Mouse (Mus musculus) liver, embryonic 15.5 days (tissue): Measurements from ENCODE around the gene Baz2b. TPM values are rescaled to one million over a fixed set of nuclear protein-coding genes. Genes with fewer than 3 reads are reported as not detected.

ENCODE experiments used
- ATAC-seq: fragments of 200-750 bp; cut with Nextera tagmentation; 2 replicates; pipeline ENCODE4 v1.8.0; 2017; ENCODE audit warnings: moderate number of reproducible peaks, mild to moderate bottlenecking, moderate library complexity; ENCODE audit not compliant: insufficient read depth
- H3K27ac ChIP-seq: fragments of 300-500 bp; sonication (generic); replicated peaks from 2 replicates; pipeline ENCODE4 v1.5.1; 2015; ENCODE audit warnings: mild to moderate bottlenecking, inconsistent platforms
- H3K27me3 ChIP-seq: fragments of 300-500 bp; sonication (generic); 2 replicates; pipeline ENCODE4 v1.6.1; 2015; ENCODE audit warnings: mild to moderate bottlenecking, inconsistent platforms
- H3K36me3 ChIP-seq: fragments of 300-500 bp; sonication (generic); replicated peaks from 2 replicates; pipeline ENCODE4 v1.6.1; 2015; ENCODE audit warnings: moderate library complexity, mild to moderate bottlenecking, inconsistent platforms
- H3K4me1 ChIP-seq: fragments of 300-500 bp; sonication (generic); replicated peaks from 2 replicates; pipeline ENCODE4 v1.6.1; 2015; ENCODE audit warnings: inconsistent platforms
- H3K4me2 ChIP-seq: fragments of 300-500 bp; sonication (generic); 2 replicates; pipeline ENCODE4 v1.6.1; 2015; ENCODE audit warnings: moderate library complexity, mild to moderate bottlenecking, inconsistent platforms
- H3K4me3 ChIP-seq: fragments of 300-500 bp; sonication (generic); replicated peaks from 2 replicates; pipeline ENCODE4 v1.5.1; 2015; ENCODE audit warnings: mild to moderate bottlenecking, inconsistent platforms
- H3K9ac ChIP-seq: fragments of 300-500 bp; sonication (generic); 2 replicates; pipeline ENCODE4 v1.6.1; 2015; ENCODE audit warnings: moderate library complexity, mild to moderate bottlenecking, inconsistent platforms
- H3K9me3 ChIP-seq: fragments of 300-500 bp; sonication (generic); replicated peaks from 2 replicates; pipeline ENCODE4 v1.6.1; 2016; ENCODE audit warnings: inconsistent platforms
- WGBS: fragments of 180-500 bp; shearing (Covaris S2); methylation state at CpG from one replicate; pipeline ENCODE4 v1.1.7; 2015; ENCODE audit warnings: mixed read lengths; ENCODE audit not compliant: insufficient replicate concordance; 5-methylcytosine and 5-hydroxymethylcytosine counted together
- polyA plus RNA-seq: library from polyadenylated mRNA; unstranded; fragments of >200 nt; fragmentation: Nextera tagmentation; extraction: Ambion mirVana; gene quantifications from 2 replicates; pipeline ENCODE4 v1.2.1, GENCODE M21; 2015

Baz2b gene
- polyA plus RNA-seq, 1 experiment from 2014 or later, result 14.8 TPM

GRCm38 (mm10) chr2:59970511-59970910, 239.1 kb downstream of the Baz2b start:
- Histone ChIP-seq H3K27ac (no peak overlapping the region), H3K4me1 (peaks cover 14% of the 10 kb centered on the region), H3K27me3 (no peaks in the 10 kb centered on the region), H3K9ac (no peak overlapping the region), H3K4me3 (no peak overlapping the region), H3K4me2 (no peak overlapping the region), H3K36me3 (peaks cover 29% of the 10 kb centered on the region), H3K9me3 (no peaks in the 10 kb centered on the region)
- ATAC-seq, result no peak
- WGBS, result 76% methylated on average over 9 of the region's 9 CpGs

- Histone ChIP-seq H3K27ac (no peak overlapping the region), H3K4me2 (no peak overlapping the region), H3K9me3 (no peaks in the 10 kb centered on the region), H3K4me3 (no peak overlapping the region), H3K36me3 (peaks cover 21% of the 10 kb centered on the region), H3K9ac (no peak overlapping the region), H3K4me1 (peaks cover 10% of the 10 kb centered on the region), H3K27me3 (no peaks in the 10 kb centered on the region)
- WGBS, result 58% methylated on average over 10 of the region's 10 CpGs
- ATAC-seq, result no peak
Observed at GRCm38 (mm10) chr2:59969099-59969498, 240.5 kb downstream of the Baz2b start.

- H3K36me3 ChIP-seq, result peaks cover 21% of the 10 kb centered on the region
- H3K4me1 ChIP-seq, result peaks cover 6% of the 10 kb centered on the region
- no peak overlapping the region for H3K27ac ChIP-seq
- no peaks in the 10 kb centered on the region for H3K27me3 ChIP-seq
- H3K9ac ChIP-seq, result no peak overlapping the region
- no peak overlapping the region for H3K4me3 ChIP-seq
- 77% methylated on average over 7 of the region's 7 CpGs for WGBS
- H3K9me3 ChIP-seq, result no peaks in the 10 kb centered on the region
- no peak overlapping the region for H3K4me2 ChIP-seq
- no peak for ATAC-seq
Observed at GRCm38 (mm10) chr2:59968593-59968992, 241.0 kb downstream of the Baz2b start.

DNA sequence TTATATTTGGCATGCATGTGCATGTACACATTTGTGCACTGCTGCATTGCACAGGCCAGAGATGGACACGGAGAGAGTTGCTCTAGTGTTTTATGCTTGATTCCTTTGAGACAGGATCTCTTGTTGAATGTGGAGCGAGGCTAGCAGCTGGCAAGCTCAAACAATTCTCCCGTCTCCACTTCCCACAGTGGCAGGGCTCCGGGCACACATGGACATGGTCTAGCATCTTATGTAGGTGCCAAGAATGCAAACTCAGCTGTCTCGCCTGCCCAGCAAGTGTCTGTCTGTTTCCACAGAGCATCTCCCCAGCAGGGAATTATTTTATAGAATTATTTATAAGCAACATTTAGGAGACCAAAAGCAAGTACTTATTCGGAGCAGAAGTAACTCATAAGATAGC, 243.2 kb downstream of the Baz2b start:
- Histone ChIP-seq H3K36me3 (peaks cover 31% of the 10 kb centered on the region), H3K4me1 (no peaks in the 10 kb centered on the region), H3K9ac (no peak overlapping the region), H3K27ac (no peak overlapping the region), H3K4me3 (no peak overlapping the region), H3K27me3 (no peaks in the 10 kb centered on the region), H3K9me3 (no peaks in the 10 kb centered on the region), H3K4me2 (no peak overlapping the region)
- WGBS, result 81% methylated on average over 6 of the region's 6 CpGs
- no peak for ATAC-seq

- WGBS, result 62% methylated on average over 5 of the region's 5 CpGs
Observed at GRCm38 (mm10) chr2:59963011-59963410, 246.6 kb downstream of the Baz2b start.

GRCm38 (mm10) chr2:59962579-59962978, 247.1 kb downstream of the Baz2b start:
- Histone ChIP-seq H3K4me3 (no peak overlapping the region), H3K36me3 (peaks cover 36% of the 10 kb centered on the region), H3K9ac (no peak overlapping the region), H3K9me3 (no peaks in the 10 kb centered on the region), H3K4me2 (no peak overlapping the region), H3K4me1 (no peaks in the 10 kb centered on the region), H3K27me3 (no peaks in the 10 kb centered on the region), H3K27ac (no peak overlapping the region)
- 84% methylated on average over 4 of the region's 4 CpGs for WGBS
- ATAC-seq, result no peak

More at GRCm38 (mm10) chr2:59963011-59963410, 246.6 kb downstream of the Baz2b start:
- Histone ChIP-seq H3K9ac (no peak overlapping the region), H3K27ac (no peak overlapping the region), H3K4me3 (no peak overlapping the region), H3K36me3 (peaks cover 34% of the 10 kb centered on the region), H3K27me3 (no peaks in the 10 kb centered on the region), H3K9me3 (no peaks in the 10 kb centered on the region), H3K4me1 (no peaks in the 10 kb centered on the region), H3K4me2 (no peak overlapping the region)
- ATAC-seq, result no peak

DNA sequence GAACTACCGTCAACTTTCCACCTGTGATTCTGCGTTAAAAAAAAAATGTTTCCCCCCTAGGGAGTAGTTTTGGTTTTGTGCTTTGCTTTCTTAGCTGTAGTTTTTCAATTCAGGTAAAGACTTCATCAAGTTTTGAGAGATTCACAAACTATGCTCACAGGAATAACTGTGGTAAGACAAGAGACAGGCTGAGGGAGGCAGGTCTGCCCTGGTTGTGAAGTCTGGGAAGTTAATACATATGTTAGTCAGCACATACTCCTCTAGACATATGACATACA, 249.2 kb downstream of the Baz2b start:
- Histone ChIP-seq H3K4me3 (no peak overlapping the region), H3K27me3 (no peaks in the 10 kb centered on the region), H3K36me3 (peaks cover 42% of the 10 kb centered on the region), H3K27ac (no peak overlapping the region), H3K4me1 (no peaks in the 10 kb centered on the region), H3K4me2 (no peak overlapping the region), H3K9me3 (no peaks in the 10 kb centered on the region), H3K9ac (no peak overlapping the region)
- WGBS, result 89% methylated on average over 2 of the region's 2 CpGs
- no peak for ATAC-seq

DNA sequence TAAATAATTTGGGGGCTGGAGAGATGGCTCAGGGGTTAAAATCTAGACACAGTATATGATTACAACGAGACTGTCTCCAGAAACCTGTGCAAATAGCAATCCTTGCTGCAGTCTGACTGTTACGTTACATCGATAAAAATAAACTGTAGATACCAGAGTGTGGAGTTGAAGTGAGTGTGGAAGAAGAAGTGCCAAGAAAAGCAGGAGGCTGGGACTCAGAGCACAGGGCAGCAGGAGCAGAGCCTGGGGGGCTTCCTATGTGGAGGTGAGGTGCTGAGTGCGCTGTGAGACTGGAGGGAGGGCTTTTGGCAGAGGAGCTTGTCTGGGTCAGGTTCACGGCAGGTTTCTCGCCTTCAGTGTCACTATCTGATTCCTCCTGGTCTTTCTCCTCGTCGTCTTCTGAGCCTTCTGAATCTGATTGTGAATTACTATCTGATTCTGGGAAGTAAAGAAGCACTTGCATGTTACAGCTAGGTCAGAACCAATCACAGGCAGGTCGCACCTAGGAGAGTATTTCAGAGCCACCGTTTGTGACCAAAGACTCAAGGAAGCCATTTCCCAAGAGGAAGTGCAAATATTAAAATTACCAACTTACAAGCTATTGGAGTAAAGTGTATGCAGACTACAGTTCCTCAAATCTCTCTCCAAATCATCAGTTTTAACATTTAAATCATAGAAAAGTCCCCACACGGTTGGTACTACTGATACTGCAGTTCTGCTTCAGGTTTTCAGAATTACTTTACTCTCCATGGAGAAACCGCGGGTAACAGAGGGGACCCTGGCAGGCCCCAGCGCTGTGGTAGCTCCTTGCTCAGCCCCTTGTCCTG, 249.8 kb downstream of the Baz2b start:
- Histone ChIP-seq H3K9me3 (no peaks in the 10 kb centered on the region), H3K36me3 (peaks cover 42% of the 10 kb centered on the region), H3K4me1 (no peaks in the 10 kb centered on the region), H3K27me3 (no peaks in the 10 kb centered on the region), H3K4me3 (no peak overlapping the region), H3K4me2 (no peak overlapping the region), H3K9ac (no peak overlapping the region), H3K27ac (no peak overlapping the region)
- 75% methylated on average over 14 of the region's 14 CpGs for WGBS
- ATAC-seq, result no peak

DNA sequence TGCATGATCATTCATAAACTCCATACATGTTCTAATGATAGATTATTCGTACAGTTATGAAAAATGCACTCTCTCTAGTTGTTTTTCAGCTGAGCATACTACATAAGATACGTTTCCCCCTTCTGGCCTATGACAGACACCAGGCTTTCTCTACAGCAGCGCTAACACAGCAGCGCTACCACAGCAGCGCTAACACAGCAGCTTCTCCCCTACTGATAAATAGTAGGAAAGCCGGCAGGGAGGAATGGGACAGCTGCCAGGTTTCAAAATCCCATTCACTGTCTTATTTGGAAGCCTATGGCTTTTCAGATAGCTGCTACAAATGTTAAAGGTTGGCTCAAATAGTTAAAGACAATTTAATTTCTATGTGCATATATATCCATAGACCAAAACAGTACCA, 251.1 kb downstream of the Baz2b start:
- ATAC-seq, result no peak
- H3K4me2 ChIP-seq, result no peak overlapping the region
- WGBS, result 82% methylated on average over 6 of the region's 6 CpGs
- H3K4me1 ChIP-seq, result no peaks in the 10 kb centered on the region
- H3K9me3 ChIP-seq, result no peaks in the 10 kb centered on the region
- peaks cover 42% of the 10 kb centered on the region for H3K36me3 ChIP-seq
- no peak overlapping the region for H3K4me3 ChIP-seq
- H3K27me3 ChIP-seq, result no peaks in the 10 kb centered on the region
- no peak overlapping the region for H3K27ac ChIP-seq
- H3K9ac ChIP-seq, result no peak overlapping the region

DNA sequence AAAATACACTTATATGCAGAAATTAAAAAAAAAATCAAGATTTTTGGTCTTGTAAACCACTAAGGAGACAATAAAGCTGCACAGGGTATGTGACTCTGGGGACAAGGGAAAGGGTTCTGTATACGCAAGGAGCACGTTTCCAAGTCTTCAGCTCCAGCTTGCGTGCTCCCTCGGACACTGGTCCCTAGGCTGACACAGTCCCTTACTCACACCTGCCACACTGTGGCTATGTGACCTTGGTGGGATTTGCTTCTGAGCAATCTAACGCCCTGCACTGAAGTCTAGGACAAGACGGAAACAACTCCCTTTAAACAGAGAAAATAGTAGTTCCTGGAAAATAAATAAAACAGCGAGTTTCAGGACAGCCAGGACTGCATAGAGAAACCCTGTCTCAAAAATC, 253.7 kb downstream of the Baz2b start:
- ATAC-seq, result no peak
- no peaks in the 10 kb centered on the region for H3K4me1 ChIP-seq
- H3K9ac ChIP-seq, result no peak overlapping the region
- H3K4me3 ChIP-seq, result no peak overlapping the region
- WGBS, result 85% methylated on average over 7 of the region's 7 CpGs
- H3K36me3 ChIP-seq, result peaks cover 35% of the 10 kb centered on the region
- no peaks in the 10 kb centered on the region for H3K27me3 ChIP-seq
- H3K27ac ChIP-seq, result no peak overlapping the region
- H3K4me2 ChIP-seq, result no peak overlapping the region
- no peaks in the 10 kb centered on the region for H3K9me3 ChIP-seq

GRCm38 (mm10) chr2:59954791-59955190, 254.8 kb downstream of the Baz2b start:
- Histone ChIP-seq H3K4me2 (no peak overlapping the region), H3K9me3 (no peaks in the 10 kb centered on the region), H3K27me3 (no peaks in the 10 kb centered on the region), H3K9ac (no peak overlapping the region), H3K27ac (no peak overlapping the region), H3K4me3 (no peak overlapping the region), H3K4me1 (no peaks in the 10 kb centered on the region), H3K36me3 (peaks cover 33% of the 10 kb centered on the region)
- WGBS, result 61% methylated on average over 3 of the region's 3 CpGs
- no peak for ATAC-seq
